Mouse (Mus musculus) heart, adult 2 months (tissue): ENCODE results near the gene Mgat4c. TPM values are rescaled to one million over a fixed set of nuclear protein-coding genes. Genes with fewer than 3 reads are reported as not detected.

Experiments
- DNase-seq, 2 experiments: peaks; one replicate each; pipeline ENCODE4 v3.0.0; 2021
- H3K27ac ChIP-seq: fragments of 200-600 bp; 2 replicates; pipeline ENCODE4 v1.8.1; 2022
- H3K27me3 ChIP-seq: fragments of 200-500 bp; 2 replicates; pipeline ENCODE4 v1.6.1; 2012; ENCODE audit warnings: mild to moderate bottlenecking, low read length, inconsistent platforms, mixed read lengths; ENCODE audit not compliant: control insufficient read depth, insufficient read depth
- H3K36me3 ChIP-seq: fragments of 200-500 bp; 2 replicates; pipeline ENCODE4 v1.6.1; 2012; ENCODE audit warnings: low read length, inconsistent platforms; ENCODE audit not compliant: control insufficient read depth, insufficient read depth
- H3K4me1 ChIP-seq: fragments of 200-500 bp; 2 replicates; pipeline ENCODE4 v1.6.1; 2011; ENCODE audit warnings: low read length; ENCODE audit not compliant: control insufficient read depth, insufficient read depth
- H3K4me3 ChIP-seq: fragments of 200-600 bp; 2 replicates; pipeline ENCODE4 v1.8.1; 2022
- H3K79me2 ChIP-seq: fragments of 200-500 bp; replicated peaks from 2 replicates; pipeline ENCODE4 v1.6.1; 2012; ENCODE audit warnings: mild to moderate bottlenecking, inconsistent platforms, low read length, moderate library complexity, mixed read lengths; ENCODE audit not compliant: control insufficient read depth, insufficient read depth
- H3K9ac ChIP-seq: fragments of 200-500 bp; 2 replicates; pipeline ENCODE4 v1.6.1; 2012; ENCODE audit warnings: low read depth, mild to moderate bottlenecking, control low read depth, inconsistent platforms, low read length, mixed read lengths
- CTCF ChIP-seq: fragments of 200-600 bp; IDR thresholded peaks from 2 replicates; pipeline ENCODE4 v1.8.1; 2022; ENCODE audit warnings: antibody characterized with exemption, mild to moderate bottlenecking, moderate library complexity
- EP300 ChIP-seq: fragments of 200-500 bp; IDR thresholded peaks from 2 replicates; pipeline ENCODE4 v1.6.1; 2011; ENCODE audit warnings: low read depth, low read length, control low read depth; ENCODE audit not compliant: insufficient read depth
- POLR2A ChIP-seq: fragments of 200-500 bp; IDR thresholded peaks from 2 replicates; pipeline ENCODE4 v1.6.1; 2011; ENCODE audit warnings: mild to moderate bottlenecking, low read depth, low read length, control low read depth; ENCODE audit not compliant: insufficient read depth
- WGBS: fragments of 180-500 bp; shearing (Covaris S2); methylation state at CpG from one replicate; pipeline ENCODE4 v1.1.7; 2018; 5-methylcytosine and 5-hydroxymethylcytosine counted together
- intact Hi-C: fragments of 180-260 bp; cut with DNase I; formaldehyde crosslinking; loops from one replicate; pipeline ENCODE4 v1.15.1; 2025
- polyA plus RNA-seq: library from polyadenylated mRNA; depleted of rRNA; stranded (reverse); fragments of >200 nt; gene quantifications from 2 replicates; pipeline ENCODE4 v1.2.3, GENCODE M21; 2012
- total RNA-seq, 2 experiments: library from RNA; stranded (reverse); gene quantifications; 2 replicates each; pipeline ENCODE4 v1.2.3; 2021

Mgat4c gene
- total and polyA plus RNA-seq, 3 experiments = not detected

GRCm38 (mm10) chr10:102056218-102056617 is 374.9 kb downstream of the Mgat4c start:
- H3K27me3 ChIP-seq = no peaks in the 10 kb centered on the region
- DNase-seq = no peak
- TF ChIP-seq CTCF (no peak), EP300 (no peak), POLR2A (no peak)
- WGBS = 86% methylated on average over 3 of the region's 3 CpGs
- H3K4me1 ChIP-seq = no peaks in the 10 kb centered on the region
- no peak overlapping the region for H3K27ac ChIP-seq
- intact Hi-C loops = no loop called here
- H3K4me3 ChIP-seq = no peak overlapping the region
- H3K9ac ChIP-seq = no peak overlapping the region
- H3K79me2 ChIP-seq = no peaks in the 10 kb centered on the region
- H3K36me3 ChIP-seq = no peaks in the 10 kb centered on the region

DNA sequence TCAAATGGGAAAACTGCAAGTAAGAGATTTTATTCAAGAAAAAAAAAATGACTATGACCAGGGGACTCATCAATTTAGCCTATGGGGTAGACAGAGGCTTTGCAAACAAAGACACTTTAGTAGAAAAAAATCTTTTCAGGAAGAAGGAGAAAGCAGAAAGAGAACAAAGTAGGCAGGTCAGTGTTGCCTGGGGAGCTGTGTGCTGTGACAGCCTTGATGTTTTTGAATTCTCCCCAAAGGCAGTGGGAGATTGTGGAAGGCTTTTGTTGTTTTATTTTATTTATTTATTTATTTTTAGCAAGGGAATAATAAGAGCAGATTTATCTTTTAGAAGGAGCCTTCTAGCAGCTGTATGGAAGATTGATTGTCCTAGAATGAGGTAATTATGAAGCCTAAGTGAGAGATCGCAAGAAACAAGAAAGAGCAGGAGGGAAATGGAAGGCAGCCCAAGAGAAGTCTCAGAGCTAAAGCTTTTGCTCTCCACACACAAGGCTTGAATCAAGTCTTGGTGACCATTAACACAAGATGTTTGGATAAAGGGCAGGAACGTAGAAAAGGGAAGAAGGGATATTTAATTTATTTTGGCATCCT is 375.8 kb downstream of the Mgat4c start:
- no peaks in the 10 kb centered on the region for H3K79me2 ChIP-seq
- no peak overlapping the region for H3K27ac ChIP-seq
- no peaks in the 10 kb centered on the region for H3K4me1 ChIP-seq
- no peaks in the 10 kb centered on the region for H3K27me3 ChIP-seq
- intact Hi-C loops = no loop called here
- TF ChIP-seq EP300 = no peak
- no peak for TF ChIP-seq CTCF
- TF ChIP-seq POLR2A = no peak
- H3K36me3 ChIP-seq = no peaks in the 10 kb centered on the region
- H3K4me3 ChIP-seq = no peak overlapping the region
- no peak for DNase-seq
- WGBS = 58% methylated on average over 2 of the region's 2 CpGs
- no peak overlapping the region for H3K9ac ChIP-seq

DNA sequence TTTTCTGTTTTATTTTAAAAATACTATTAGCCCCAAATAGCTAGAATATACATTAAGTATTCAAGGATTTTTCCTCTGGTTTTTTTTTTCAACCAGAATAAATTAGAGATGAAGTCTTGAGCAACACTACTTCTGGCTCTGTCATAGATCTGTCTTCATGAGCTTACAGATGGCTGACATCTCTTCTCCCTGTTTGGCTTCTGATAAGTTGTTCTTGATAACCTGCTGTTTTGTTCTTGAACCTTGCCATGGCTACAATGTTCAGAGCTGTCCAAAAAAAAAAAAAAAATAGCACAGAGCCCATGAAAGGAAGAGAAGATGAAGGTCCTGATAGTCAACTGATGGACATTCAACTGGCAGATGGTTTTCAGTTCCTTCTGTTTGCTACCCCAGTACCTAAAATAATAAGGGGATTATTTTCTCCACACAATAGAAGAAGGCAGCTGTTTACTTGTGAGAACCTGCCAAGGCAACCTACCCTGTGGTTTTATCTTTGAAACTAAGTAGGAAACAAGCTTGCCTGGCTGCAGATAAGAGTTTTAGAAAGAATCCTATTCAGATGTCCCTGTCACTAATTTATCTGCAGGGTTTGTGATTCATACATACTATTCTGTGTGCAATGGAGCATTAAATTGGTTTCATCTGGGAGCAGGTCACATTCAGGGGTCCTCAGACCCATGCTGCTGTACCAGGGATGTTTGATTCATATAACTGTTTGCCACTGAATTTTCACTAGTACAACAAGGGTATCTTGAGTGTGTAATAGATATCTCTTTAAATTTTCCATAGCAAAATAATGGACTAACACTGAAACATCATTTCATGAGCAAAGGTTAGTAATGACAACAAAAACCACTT is 393.5 kb downstream of the Mgat4c start:
- Histone ChIP-seq H3K36me3 (no peaks in the 10 kb centered on the region), H3K4me1 (no peaks in the 10 kb centered on the region), H3K79me2 (no peaks in the 10 kb centered on the region), H3K27me3 (no peaks in the 10 kb centered on the region), H3K4me3 (no peak overlapping the region), H3K27ac (no peak overlapping the region), H3K9ac (no peak overlapping the region)
- no peak for DNase-seq
- no peak for TF ChIP-seq EP300
- no peak for TF ChIP-seq POLR2A
- TF ChIP-seq CTCF = no peak
- intact Hi-C loops = no loop called here

DNA sequence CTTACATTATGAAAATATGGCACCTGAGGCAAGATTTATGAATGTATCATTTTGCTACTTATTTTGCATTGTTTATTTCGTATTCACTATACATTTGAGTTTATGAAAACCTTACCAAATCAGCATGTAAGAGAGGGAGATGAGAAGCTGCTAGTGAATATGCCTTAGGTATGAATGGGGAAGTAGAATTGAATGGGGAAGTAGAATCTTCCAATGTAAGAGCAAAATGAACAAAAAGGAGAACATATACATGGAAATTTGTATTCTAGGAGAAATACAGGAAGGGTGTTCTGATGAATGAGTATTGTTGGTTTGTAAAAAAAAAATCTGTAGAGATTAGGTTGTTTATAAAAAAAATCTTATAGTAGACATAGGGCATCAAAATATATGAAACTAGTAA is 441.9 kb downstream of the Mgat4c start:
- 54% methylated on average over 1 of the region's 1 CpGs for WGBS
- no peak for DNase-seq
- H3K27ac ChIP-seq = no peak overlapping the region
- H3K27me3 ChIP-seq = no peaks in the 10 kb centered on the region
- TF ChIP-seq CTCF = no peak
- no peak for TF ChIP-seq POLR2A
- TF ChIP-seq EP300 = no peak
- H3K79me2 ChIP-seq = no peaks in the 10 kb centered on the region
- no peak overlapping the region for H3K4me3 ChIP-seq
- H3K9ac ChIP-seq = no peak overlapping the region
- H3K36me3 ChIP-seq = no peaks in the 10 kb centered on the region
- intact Hi-C loops = no loop called here
- H3K4me1 ChIP-seq = no peaks in the 10 kb centered on the region

GRCm38 (mm10) chr10:102127340-102127739 is 446.1 kb downstream of the Mgat4c start:
- no peaks in the 10 kb centered on the region for H3K4me1 ChIP-seq
- no peak overlapping the region for H3K27ac ChIP-seq
- no peak overlapping the region for H3K9ac ChIP-seq
- DNase-seq = no peak
- intact Hi-C loops = no loop called here
- H3K79me2 ChIP-seq = no peaks in the 10 kb centered on the region
- H3K4me3 ChIP-seq = no peak overlapping the region
- H3K27me3 ChIP-seq = no peaks in the 10 kb centered on the region
- no peak for TF ChIP-seq POLR2A
- TF ChIP-seq CTCF = no peak
- no peak for TF ChIP-seq EP300
- H3K36me3 ChIP-seq = no peaks in the 10 kb centered on the region
- WGBS = 67% methylated on average over 4 of the region's 4 CpGs

DNA sequence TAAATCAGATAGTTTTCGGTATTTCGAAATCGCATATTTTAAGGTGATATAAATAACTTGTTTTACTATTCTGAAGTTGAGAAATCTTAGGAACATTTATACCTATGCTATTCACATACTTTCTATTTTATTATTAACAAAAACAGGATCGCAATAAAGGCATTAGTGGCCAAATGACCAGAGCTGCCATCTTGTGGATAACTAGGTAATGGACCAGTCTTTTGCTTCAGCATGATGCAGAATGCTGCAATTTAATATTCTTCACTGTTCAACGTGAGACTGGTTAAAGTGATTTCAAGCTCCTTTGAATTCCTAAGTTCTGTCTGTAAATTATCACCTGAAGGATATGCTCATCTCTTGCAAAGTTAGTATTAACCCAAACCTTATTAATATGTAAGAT is 473.6 kb downstream of the Mgat4c start:
- H3K36me3 ChIP-seq = no peaks in the 10 kb centered on the region
- H3K4me1 ChIP-seq = no peaks in the 10 kb centered on the region
- H3K27me3 ChIP-seq = no peaks in the 10 kb centered on the region
- intact Hi-C loops = no loop called here
- H3K79me2 ChIP-seq = no peaks in the 10 kb centered on the region; the same call in 1 of the 2 replicates
- no peak for DNase-seq
- H3K9ac ChIP-seq = no peak overlapping the region
- WGBS = 66% methylated on average over 5 of the region's 5 CpGs
- no peak overlapping the region for H3K27ac ChIP-seq
- TF ChIP-seq POLR2A (no peak), CTCF (0 out of 2 replicates have a peak, but pooled peaks have one; percentile 4), EP300 (no peak)
- H3K4me3 ChIP-seq = no peak overlapping the region
